Comparison of ENCODE assay signal across 8 mouse cellular contexts in genomic region chr8:84976031-84976762, GRCm38 (mm10). TPM values are rescaled to one million over a fixed set of nuclear protein-coding genes. Genes with fewer than 3 reads are reported as not detected.
DNase-seq lines count a peak whose midpoint lies in the region; ATAC-seq lines count a peak whose summit lies in the region.

No protein-coding gene starts in this region.

- DNase-seq in T-cell, adult 2 months (ENCODE audit: low spot score), result peak; percentile 96
- DNase-seq in cerebellum, postnatal 36 days, result peak; percentile 92 to 93
- DNase-seq in frontal cortex, postnatal 36 days (ENCODE audit: low spot score in 2 of 2), result peak; percentile 95 to 96
- DNase-seq in left cerebral cortex, adult 11 months (ENCODE audit: low spot score), result peak; percentile 93
- peak; percentile 98 for DNase-seq in lung, postnatal 36 days
- DNase-seq in retina, postnatal 1 day, result peak; percentile 96
- DNase-seq in thymus, postnatal 4 days, result peak; percentile 93

- peak overlapping the region; percentile 44 for H3K4me3 ChIP-seq in hindbrain, embryonic 15.5 days

- H3K9ac ChIP-seq in hindbrain, embryonic 15.5 days, result peak overlapping the region; percentile 45

- peak overlapping the region; percentile 82 for H3K4me2 ChIP-seq in hindbrain, embryonic 15.5 days

- WGBS in hindbrain, embryonic 15.5 days, result 1% methylated on average over 61 of the region's 61 CpGs

- peaks cover 33% of the 10 kb centered on the region for H3K36me3 ChIP-seq in hindbrain, embryonic 15.5 days

- peaks cover 72% of the 10 kb centered on the region for H3K4me1 ChIP-seq in hindbrain, embryonic 15.5 days (replicated peaks)

- H3K9me3 ChIP-seq in hindbrain, embryonic 15.5 days, result no peaks in the 10 kb centered on the region

- H3K27me3 ChIP-seq in hindbrain, embryonic 15.5 days, result no peaks in the 10 kb centered on the region

- ATAC-seq in hindbrain, embryonic 15.5 days (ENCODE audit: low FRiP score, low read depth), result peak; percentile 75

- H3K27ac ChIP-seq in hindbrain, embryonic 15.5 days (replicated peaks), result peak overlapping the region; percentile 56

RNA-seq across cellular contexts. Expression of gene Junb, which starts 2.3 kb away (rescaled TPM):
- 6.3 and 6.8 TPM in 2 replicates for polyA plus RNA-seq in hindbrain, embryonic 15.5 days (2015; fragmentation: Nextera tagmentation; extraction: Ambion mirVana)

RNA-seq across cellular contexts. Expression of gene Rnaseh2a, which starts 6.6 kb away (rescaled TPM):
- 54.2 and 59.8 TPM in 2 replicates for polyA plus RNA-seq in hindbrain, embryonic 15.5 days (2015; fragmentation: Nextera tagmentation; extraction: Ambion mirVana)

RNA-seq across cellular contexts. Expression of gene Prdx2, which starts 6.8 kb away (rescaled TPM):
- 1,124 and 1,185 TPM in 2 replicates for polyA plus RNA-seq in hindbrain, embryonic 15.5 days (2015; fragmentation: Nextera tagmentation; extraction: Ambion mirVana)

RNA-seq across cellular contexts. Expression of gene Gm49661, which starts 7.0 kb away (rescaled TPM):
- not detected in 2 replicates for polyA plus RNA-seq in hindbrain, embryonic 15.5 days (2015; fragmentation: Nextera tagmentation; extraction: Ambion mirVana)

RNA-seq across cellular contexts. Expression of gene Hook2, which starts 14.2 kb away (rescaled TPM):
- polyA plus RNA-seq in hindbrain, embryonic 15.5 days (2015; fragmentation: Nextera tagmentation; extraction: Ambion mirVana), result 34.0 and 37.3 TPM in 2 replicates

Comparison
In these comparisons a context has a peak if more than half of its experiments do, and no peak if none do; other contexts are left out.
1. Peak in every context shown above with its lines: DNase-seq, ATAC-seq, H3K4me3 ChIP-seq and H3K27ac ChIP-seq.